Mouse (Mus musculus): Measurements from ENCODE around the gene Cd82. TPM values are rescaled to one million over a fixed set of nuclear protein-coding genes. Genes with fewer than 3 reads are reported as not detected.

Cd82 gene
- polyA plus RNA-seq, 1 experiment from 2014 or later = 22.2 TPM

- WGBS = 96% methylated on average over 10 of the region's 10 CpGs
- TF ChIP-seq CTCF (IDR thresholded peaks at IDR 0.05; ENCODE audit: low read depth) = no peak
- no peak overlapping the region for H3K9ac ChIP-seq
- no peak overlapping the region for H3K4me3 ChIP-seq (ENCODE audit: low read depth, low read length)
- H3K9me3 ChIP-seq (ENCODE audit: low read depth, low read length) = no peaks in the 10 kb centered on the region
- H3K4me2 ChIP-seq = no peak overlapping the region
- H3K36me3 ChIP-seq (ENCODE audit: insufficient read depth) = no peaks in the 10 kb centered on the region
- no peak overlapping the region for H3K27ac ChIP-seq (ENCODE audit: low read depth)
- no peaks in the 10 kb centered on the region; the same call in 1 of the 2 replicates for H3K4me1 ChIP-seq (ENCODE audit: insufficient read depth)
- H3K27me3 ChIP-seq (ENCODE audit: insufficient read depth, low read length) = no peaks in the 10 kb centered on the region
- no peak for DNase-seq
- no peak for ATAC-seq (ENCODE audit: insufficient read depth)
Measured at GRCm38 (mm10) chr2:93372872-93373271, 90.1 kb downstream of the Cd82 start.

GRCm38 (mm10) chr2:93372097-93372571, 90.8 kb downstream of the Cd82 start:
- H3K27ac ChIP-seq (ENCODE audit: low read depth) = no peak overlapping the region
- no peaks in the 10 kb centered on the region for H3K27me3 ChIP-seq (ENCODE audit: insufficient read depth, low read length)
- no peaks in the 10 kb centered on the region for H3K9me3 ChIP-seq (ENCODE audit: low read depth, low read length)
- no peaks in the 10 kb centered on the region; the same call in 1 of the 2 replicates for H3K4me1 ChIP-seq (ENCODE audit: insufficient read depth)
- H3K4me2 ChIP-seq = no peak overlapping the region
- 4% methylated on average over 3 of the region's 6 CpGs for WGBS
- no peak overlapping the region for H3K4me3 ChIP-seq (ENCODE audit: low read depth, low read length)
- DNase-seq (peak; percentile 66), ATAC-seq (ENCODE audit: insufficient read depth) (peak; percentile 58)
- TF ChIP-seq CTCF (IDR thresholded peaks at IDR 0.05; ENCODE audit: low read depth) = no peak
- no peaks in the 10 kb centered on the region for H3K36me3 ChIP-seq (ENCODE audit: insufficient read depth)
- no peak overlapping the region for H3K9ac ChIP-seq

Small RNAs within 50 kb of the gene (microRNA-seq; reads per million reads assigned to microRNA genes)
- gene Mir7001 (ENCODE audit: borderline number of aligned reads) = not detected

Other genes starting within 250 kb of the Cd82 start
- gene Tspan18, start 128.6 kb downstream of the Cd82 start, polyA plus RNA-seq (2014; fragmentation: Nextera tagmentation; extraction: Ambion mirVana) = 36.8 and 39.9 TPM in 2 replicates
- not detected in 2 replicates for gene Gm10803, start 97.4 kb upstream of the Cd82 start, polyA plus RNA-seq (2014; fragmentation: Nextera tagmentation; extraction: Ambion mirVana)
- 0.11 and 0.18 TPM in 2 replicates for gene Alx4, start 179.2 kb upstream of the Cd82 start, polyA plus RNA-seq (2014; fragmentation: Nextera tagmentation; extraction: Ambion mirVana)